Mouse (Mus musculus) heart, adult 2 months (tissue): ENCODE data around the gene Msrb2.

Source experiments
- CTCF ChIP-seq: fragments of 200-600 bp; IDR thresholded peaks from 2 replicates; pipeline ENCODE4 v1.8.1; 2022; ENCODE audit warnings: antibody characterized with exemption, mild to moderate bottlenecking, moderate library complexity
- EP300 ChIP-seq: fragments of 200-500 bp; IDR thresholded peaks from 2 replicates; pipeline ENCODE4 v1.6.1; 2011; ENCODE audit warnings: low read depth, low read length, control low read depth; ENCODE audit not compliant: insufficient read depth

DNA sequence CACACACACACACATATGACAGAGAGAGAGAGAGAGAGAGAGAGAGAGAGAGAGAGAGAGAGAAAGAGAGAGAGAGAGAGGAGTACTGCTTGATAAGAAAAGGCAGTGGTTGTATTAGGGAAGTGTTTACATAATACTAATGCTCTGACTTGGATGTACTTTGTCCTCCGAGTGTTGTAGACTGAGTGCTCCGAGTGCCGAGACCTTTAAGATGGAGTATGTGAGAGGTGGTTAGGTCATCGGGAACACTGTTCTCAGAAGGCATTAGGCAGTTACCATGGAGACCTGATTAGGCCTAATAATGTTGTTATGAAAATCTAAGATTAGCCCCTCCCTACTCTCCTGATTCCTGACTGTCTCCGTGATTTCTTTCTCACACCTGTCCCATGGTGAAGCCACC is 21.1 kb upstream of the Msrb2 start:
- TF ChIP-seq CTCF, result no peak
- TF ChIP-seq EP300, result no peak
